Mouse (Mus musculus): Measurements from ENCODE around the gene Nfix.

The Nfix gene

DNA sequence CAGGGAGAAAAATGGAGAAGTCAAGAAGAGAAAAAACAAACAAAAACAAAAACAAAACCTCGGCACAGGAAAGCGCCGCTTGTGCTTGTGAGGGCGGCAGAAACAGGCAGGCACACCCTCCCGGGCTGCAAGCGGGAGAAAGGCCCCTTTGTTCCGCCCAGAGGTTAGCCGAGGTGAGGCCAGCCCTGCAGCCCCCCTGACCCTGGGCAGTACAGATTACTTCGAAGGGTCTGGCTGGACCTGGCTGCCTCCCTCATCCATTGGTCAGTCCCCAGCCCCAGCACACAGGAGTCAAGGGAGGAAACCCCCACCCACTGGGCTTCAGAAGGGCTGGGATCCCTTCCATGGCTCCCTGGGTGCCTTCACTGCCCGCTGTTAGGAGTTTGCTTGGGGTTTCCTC is 61.9 kb downstream of the Nfix start:
- DNase-seq (ENCODE audit: low spot score in 2 of 2): no peak

DNA sequence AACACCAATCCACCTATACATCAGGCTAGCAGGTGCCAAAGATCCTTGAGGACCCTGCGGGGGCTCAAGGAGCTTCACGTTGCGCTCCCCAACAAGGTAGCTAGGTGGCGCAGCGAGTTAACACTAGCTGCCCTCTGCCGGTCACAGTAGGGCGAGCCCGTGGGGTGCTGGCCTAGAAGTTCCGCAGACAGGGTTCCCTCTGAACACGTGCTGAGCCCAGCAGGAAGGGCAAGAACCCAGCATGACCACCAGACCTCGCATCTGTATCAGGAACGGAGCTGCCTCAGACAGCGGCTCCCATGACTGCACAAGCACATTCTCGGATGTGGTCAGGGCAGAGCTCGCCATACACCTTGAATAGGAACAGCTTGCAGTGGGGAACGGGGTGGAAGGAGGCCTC is 62.5 kb downstream of the Nfix start:
- peak; percentile 65 for DNase-seq (ENCODE audit: low spot score in 2 of 2)

DNA sequence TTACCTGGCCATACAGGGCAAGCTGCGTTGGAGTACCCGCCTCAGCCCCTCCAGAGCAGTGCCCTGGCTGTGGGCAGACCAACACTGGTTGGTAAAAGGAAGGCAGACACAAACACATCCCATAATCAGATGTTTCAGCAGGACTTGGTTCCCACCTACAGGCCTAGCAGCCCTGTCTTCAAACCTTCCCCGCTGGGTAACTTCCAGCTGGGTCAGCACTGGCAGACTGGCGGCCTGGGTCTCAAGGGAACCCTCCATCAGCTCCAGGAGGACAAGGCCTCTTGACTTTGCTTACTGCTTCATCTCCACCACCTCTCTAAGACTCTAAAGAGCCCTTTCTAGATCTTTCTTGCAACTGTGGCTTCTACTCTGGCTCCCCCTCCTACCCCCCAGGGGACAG is 63.6 kb downstream of the Nfix start:
- DNase-seq (ENCODE audit: low spot score in 2 of 2): no peak

DNA sequence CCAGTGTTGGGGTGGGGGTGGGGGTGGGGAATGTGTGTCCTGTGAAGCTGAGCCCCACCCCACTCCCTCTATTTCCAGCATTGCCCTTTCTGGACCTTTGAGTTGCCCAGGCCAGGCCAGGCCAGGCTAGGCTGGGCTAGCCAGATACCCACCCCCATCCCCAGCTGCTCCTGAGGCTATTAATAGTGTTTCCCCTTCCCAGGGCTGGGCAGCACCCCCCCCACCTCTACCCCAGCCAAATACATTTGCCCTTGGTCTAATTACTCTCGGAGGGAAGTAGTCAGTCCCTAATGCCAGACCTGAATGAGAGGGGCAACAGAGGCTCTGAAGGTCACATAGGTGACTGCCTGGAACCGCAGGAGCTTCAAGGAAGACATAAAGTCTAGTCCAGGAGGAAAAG is 64.5 kb downstream of the Nfix start:
- no peak for DNase-seq (ENCODE audit: low spot score in 2 of 2)

DNA sequence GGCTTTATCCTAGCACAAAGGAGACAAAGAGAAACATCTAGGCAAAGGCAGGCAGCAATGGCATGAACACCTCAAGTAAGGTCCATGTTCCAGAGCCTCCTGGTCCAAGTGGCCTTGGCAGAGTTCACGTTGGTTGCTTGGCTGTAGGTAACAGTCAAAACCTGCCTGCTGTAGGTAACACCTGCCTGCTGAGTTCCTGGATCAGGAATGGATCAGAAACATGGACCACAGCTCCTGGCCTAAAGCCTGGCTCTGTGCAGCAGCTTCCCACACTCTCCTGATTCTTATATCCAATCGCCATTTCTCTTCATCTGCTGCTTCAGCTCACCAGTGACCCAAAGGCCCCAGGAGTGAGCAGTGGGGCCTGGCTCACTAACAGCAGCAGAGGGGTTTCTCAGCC is 65.5 kb downstream of the Nfix start:
- no peak for DNase-seq (ENCODE audit: low spot score in 2 of 2)

DNA sequence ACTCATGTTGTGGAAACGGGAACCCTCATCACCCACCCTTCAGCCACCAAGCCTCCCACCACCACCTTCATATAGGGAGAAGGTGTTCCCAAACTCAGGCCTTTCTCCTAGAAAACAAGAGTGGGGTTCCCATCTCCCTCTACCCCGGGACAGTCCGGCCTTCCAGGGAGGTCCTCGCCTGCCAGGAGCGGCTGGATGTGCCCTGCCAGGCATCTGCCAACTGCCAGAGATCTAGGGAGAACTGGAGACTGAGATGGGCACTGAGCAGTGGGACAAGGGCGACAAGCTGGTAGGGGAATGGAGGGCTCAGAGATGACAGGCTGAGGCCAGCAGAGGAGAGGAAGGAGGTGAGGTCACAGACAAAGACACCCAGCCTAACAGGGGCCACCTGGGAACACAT is 66.2 kb downstream of the Nfix start:
- no peak for DNase-seq (ENCODE audit: low spot score in 2 of 2)

DNA sequence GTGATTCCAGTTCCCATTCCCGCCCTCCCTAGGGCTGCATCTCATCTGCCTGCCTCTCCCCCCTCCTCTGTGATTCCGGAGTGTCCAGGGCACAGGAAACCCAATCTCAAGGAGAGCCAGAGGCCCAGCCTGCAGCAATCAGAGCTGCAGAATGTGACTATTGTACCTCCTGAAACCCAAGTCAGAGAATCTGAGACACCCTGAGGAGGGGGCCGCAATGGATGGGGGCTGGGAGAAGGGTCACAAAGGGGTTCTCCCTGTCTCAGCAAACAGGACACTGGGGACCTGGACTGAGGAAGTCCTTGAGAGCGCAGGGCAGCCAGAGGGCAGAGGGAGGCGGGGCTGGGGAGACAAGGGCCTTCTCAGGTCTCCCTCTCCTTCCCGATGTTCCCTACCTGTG is 67.1 kb downstream of the Nfix start:
- DNase-seq (ENCODE audit: low spot score in 2 of 2): no peak

DNA sequence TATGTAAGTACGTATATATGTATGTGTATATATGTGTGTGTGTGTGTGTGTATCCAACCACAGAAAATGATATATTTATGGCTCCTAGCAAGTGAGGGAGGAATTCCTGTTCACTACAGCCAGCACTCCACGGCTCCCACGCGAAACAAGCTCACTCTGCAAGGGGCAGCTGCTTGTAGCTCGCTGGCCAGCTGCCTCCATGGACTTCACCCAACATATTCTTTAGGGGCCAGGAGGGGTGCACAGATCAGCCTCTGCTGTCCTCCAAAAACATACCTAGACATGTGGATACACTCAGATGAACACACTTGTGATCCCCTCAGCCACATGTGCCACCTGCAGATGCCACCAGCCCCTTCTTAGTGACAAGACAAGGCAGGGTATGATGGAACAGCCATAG is 67.6 kb downstream of the Nfix start:
- DNase-seq (ENCODE audit: low spot score in 2 of 2): no peak

DNA sequence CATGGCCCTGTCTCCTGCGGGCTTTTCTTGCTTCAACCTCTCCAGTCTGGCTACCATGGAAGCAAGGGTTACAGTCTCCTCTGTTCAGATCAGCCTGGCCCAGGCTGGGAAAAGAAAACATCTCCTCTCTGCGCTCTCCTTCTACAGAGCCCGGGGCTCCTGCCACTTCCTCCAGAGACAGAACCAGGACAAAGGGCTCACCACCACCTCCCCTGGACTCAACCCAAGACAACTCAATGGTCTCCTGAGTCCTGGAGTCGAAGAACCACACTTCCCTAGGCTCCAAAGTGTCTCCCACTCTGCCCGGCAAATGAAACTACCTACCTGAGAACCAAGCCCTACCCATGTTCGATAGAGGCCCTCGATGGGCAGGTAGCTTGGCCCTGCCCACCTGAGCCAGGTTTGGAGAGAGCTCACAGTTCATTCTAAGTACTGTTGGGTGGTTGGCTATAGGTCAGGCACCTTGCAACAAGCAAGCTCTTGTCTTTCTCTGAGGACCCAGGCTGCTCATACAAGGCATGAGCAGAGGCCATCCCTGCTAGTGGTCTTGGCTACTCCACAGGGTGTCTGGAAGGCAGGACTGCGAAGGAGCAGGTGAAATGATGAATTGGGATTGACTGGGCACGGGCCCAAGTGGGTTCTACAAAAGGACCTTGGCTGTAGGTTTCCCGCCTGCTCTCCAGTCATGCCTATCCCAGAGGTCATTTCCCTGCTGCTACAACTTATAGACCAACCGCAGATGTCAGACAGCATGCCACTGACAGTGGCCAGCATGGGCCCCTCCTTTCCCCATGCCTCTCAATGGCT is 68.6 kb downstream of the Nfix start:
- DNase-seq (ENCODE audit: low spot score in 2 of 2): no peak

DNA sequence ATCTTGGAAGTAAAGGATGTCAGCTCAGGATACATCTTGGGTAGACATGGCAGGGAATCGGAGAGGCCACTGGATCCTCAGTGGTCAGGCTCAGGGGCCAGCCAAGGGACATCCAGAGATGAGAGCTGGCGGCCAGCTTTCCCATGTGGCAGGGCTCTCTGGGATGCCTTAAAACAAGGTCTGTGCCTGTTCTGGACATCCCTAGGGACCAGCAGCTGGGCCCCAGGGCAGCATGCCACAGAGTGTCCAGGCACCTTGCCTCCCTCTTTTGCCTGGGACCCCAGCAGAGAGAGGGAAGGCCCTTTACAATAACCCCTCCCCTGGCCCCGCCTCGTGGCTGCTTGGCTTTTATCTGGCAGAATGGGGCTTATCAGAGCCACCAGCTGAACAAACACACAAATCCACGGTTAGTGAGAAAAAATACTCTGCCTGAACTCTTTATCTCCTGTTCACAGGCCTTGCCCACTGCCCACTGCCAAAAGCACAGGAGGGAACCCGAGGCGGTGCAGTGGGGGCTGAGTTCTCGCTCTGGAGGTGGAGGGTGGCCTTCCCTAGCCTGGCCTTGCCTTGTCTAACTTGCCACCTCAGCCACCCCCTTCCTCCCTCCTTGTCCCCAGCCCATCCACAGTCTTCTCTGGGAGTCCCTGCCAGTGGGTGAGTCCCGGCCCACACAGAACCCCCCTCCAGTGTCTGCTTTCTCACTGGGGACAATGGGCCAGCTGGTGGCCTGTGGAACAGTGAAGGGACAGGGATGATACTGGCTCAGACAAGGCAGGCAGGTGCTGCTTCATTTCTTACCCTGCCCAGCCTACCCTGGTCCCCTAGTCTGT is 69.4 kb downstream of the Nfix start:
- no peak for DNase-seq (ENCODE audit: low spot score in 2 of 2)

DNA sequence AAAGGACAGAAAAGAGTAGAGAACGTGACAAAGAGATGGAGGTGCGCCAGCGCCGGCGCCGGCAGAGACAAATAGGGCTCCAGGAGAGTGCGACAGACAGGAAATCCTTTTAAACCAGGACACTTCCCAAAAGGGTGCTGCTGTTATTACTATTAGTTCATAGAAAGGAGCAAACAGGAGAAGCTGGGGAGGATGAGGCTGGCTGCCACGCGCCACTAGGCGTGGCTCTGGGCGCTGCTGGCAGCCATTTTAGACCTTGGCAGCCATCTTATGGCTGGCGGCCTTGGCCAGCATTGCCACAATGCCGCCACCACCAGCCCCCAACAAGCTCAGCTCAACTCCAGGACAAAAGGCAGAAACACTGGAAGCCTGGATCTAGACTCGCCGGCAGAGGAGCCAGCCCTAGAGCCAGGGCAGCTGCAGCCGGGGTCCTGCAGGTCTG is 70.2 kb downstream of the Nfix start:
- no peak for DNase-seq (ENCODE audit: low spot score in 2 of 2)

DNA sequence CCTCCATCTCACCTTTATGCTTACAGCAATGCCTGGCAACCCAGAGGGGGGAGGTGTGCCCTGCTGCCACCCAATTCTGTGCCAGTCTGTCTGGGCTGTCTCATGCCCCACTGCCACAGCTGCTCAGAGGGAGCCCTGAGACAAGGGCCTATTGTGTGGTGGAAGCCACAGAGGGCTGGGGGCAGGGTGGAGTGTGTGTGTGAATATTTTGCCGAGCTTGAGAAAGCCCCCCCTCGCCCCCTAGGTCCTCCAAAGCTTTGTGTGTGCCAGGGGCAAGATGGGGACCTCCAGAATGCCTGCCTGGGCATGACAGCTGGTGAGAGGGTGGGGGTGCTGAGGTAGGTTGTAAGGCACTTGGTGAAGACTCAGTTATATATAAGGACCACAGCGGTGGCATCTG is 71.7 kb downstream of the Nfix start:
- no peak for DNase-seq (ENCODE audit: low spot score in 2 of 2)

DNA sequence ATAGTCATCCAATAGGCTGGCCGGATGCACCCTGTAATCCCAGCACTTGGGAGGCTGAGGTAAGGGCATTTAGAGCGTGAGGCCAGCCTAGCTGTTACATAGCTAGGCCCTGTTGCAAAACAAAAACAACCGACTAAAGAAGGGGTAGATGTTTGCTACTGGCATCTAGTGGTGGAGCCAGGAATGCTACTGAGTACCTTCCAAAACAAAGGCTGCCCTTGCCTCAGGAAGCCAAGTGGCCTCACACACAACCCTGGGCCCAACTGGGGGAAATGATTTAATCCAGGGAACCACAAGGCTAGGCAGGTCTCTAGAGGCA is 74.2 kb downstream of the Nfix start:
- DNase-seq (ENCODE audit: low spot score in 2 of 2): no peak

DNA sequence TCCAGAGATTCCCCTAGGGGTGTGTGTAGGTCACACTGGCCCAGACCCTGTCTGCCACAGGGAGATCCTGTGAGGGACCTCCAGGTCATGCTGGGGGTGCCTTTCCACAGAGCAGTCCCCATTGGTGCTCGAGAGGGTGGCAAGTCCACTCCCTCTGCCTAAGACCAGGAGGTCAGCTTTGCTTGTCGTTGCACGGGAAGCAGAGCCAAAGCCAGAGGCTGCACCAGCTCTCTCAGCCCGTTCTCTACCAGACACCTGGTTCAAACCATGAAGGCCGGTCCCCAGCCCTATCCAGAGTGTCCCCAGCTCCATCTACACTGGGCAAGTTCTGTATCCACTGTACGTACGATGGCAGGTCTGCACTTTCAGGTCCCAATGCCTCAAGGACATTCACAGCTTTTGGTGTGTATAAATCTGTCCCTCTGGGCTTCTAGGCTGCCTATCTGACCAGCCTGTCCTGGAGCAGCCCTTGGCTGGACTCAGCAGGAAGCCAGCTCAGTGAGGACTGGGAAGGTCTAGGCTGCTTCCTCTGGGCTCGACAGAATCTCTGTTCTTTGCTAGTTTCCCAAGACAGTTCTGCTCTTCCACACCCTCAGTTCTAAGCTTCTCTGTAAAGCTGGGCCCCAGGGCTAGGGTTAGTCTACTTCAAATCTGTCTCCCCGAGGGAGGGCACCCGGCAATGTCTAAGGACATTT is 74.8 kb downstream of the Nfix start:
- DNase-seq (ENCODE audit: low spot score in 2 of 2): no peak

DNA sequence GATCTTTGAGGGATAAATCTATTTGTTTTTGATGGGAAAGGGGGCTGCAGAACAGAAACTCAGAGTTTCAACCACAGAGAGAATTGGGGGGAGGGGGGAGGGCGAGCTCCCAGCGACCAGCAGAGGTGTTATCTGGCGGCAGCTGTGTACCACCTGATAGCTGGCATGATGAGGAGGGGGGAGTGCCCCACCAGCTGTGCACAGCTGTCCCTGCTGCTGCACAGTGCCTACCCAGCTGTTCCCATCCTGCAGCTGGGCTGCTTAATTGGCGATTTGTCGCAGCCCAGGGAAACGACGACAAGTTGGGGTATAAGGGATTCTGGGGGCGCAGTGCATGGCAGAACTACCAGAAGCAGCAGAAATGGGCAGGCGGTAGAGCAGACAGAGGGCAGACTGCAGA is 75.5 kb downstream of the Nfix start:
- no peak for DNase-seq (ENCODE audit: low spot score in 2 of 2)

DNA sequence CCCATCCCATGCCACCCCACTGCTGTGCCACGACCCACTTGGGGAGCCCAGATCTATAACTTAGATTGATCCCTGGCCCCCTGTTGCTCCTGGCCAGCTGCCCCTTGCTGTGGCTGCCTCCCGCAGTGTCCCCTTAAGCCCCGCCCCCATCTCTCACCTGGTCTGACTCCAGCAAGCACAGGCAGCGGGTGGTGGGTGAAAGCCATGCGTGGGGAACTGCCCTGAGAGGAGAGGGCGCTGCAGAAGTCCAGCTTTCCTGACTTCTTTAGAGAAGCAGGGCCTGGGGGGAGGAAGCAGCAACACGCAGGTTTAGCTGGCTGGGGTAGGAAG is 76.6 kb downstream of the Nfix start:
- DNase-seq (ENCODE audit: low spot score in 2 of 2): no peak

DNA sequence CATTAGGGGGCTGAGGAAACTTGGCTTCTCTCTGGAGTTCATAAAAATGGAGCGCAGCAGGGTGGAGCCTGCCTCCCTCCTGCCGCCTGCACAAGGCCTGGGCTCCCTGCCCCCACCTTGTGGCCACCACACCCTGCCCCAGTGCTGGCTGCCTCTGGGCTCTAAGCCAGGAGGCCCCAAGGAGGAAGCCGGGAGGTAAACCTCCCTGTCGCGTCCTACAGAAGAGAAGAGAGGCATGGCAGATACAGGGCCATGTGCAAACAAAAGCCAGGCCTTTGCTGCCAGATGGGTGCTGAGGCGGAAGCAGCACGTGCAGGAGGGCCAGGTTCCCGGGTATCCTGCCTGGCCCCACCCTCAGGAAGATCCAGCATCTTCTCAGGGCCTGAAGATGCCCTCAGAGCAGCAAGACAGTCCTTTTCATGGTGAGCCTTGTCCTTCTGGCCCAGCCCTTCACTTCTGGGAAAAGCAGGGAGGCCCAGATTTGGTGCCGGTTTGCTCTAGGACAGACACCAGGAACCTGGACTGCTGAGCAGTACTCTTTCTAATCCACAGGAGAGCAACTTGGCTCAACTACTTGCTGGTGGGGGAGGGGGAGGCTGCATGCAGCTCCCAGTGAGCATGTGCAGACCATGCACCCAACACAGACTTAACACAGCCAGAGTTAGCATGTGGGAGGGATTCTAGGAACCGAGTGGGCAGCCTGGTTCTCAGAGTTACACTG is 77.1 kb downstream of the Nfix start, which contains the start of gene G430095P16Rik:
TSS of gene G430095P16Rik (plus strand) at position 158 of the 721 bp plus-strand sequence.
- DNase-seq (ENCODE audit: low spot score in 2 of 2): no peak

DNA sequence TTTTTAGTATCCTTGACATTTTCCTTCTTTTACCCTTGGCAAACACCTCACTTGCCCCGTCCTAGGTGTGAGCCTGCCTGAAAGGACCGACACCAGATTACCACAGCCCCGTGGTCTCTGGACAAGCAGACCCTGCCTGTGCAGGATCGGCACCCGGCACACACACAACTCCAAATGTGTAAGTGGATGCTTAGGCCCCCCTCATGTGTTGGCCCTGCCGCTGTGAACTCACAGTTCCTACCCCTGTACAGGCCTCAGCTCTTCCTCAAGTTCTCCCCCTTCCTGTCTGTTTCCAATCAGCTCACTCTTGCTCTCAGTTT is 77.7 kb downstream of the Nfix start:
- DNase-seq (ENCODE audit: low spot score in 2 of 2): no peak

DNA sequence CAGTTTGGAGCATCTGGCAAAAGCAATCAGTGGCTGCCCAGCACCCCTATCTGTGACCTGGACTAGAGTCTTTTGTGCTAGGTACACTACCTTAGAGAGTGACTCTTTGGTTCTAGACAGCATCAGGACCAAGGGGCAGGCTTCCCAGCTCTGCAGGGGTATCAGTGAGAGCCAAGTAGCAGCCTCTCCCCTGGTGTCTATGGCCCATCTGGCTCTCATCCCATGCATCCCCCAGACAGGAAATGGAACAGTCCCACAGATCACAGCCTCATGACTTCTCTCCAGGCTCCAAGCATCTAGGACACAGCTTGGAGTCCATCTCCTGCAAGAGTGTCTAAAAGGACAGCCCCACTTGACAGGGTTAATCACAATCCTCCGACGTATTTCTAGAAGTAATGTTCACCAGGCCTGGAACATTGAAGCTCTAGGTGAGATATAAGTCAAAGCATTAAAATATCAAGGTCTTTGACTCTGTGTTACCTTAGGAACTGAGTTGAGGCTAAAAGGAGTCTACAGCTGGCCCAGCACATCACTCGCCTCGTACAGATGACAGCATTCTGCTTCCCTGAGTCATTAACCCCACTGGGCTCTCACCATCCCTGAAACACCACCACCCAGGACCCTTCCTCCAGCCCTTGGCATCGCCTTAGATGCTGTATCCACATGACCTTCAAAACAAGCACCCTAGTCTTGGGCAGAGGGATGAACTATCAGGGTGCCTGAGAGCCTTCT is 81.0 kb downstream of the Nfix start:
- DNase-seq (ENCODE audit: low spot score in 2 of 2): no peak

DNA sequence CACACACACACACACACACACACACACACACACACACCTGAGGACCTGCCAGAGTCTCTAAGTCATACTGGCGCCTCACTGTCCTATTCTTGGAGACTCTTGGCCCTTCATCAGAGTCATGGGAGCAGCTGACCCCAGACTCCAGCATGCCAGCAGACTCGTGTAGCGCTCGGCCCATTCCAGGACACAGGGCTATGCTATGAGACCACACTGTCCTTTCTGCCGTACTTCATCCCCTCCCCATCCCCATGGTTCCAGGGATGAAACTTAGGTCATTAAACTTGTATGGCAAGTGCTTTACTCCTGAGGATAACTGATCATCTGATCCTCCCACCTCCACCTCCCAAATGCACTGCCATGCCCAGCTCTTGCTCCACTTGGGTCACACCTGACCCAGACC is 81.7 kb downstream of the Nfix start:
- DNase-seq (ENCODE audit: low spot score in 2 of 2): no peak

DNA sequence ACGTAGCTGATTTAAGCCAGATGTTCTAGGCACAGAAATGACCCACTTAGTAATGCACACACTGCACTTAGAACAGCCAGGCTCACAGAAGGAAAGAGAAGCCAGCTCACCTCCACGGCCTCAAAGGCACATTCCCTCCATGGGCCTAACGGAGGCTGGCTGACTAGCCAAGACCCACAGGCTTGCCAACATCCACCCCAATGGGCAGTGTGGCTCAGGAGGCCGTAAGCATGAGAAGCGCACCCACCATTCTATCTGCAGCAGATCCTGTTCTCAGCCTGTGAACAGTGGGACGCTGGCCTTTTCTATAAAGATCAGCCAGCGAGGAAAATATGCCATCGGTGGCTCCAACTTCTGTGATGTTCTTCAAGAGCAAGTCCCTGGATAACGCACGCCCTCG is 83.4 kb downstream of the Nfix start:
- DNase-seq (ENCODE audit: low spot score in 2 of 2): no peak

Data from frontal cortex, postnatal 25 days (tissue).